Mouse (Mus musculus): Measurements from ENCODE around the gene Cd2. TPM values are rescaled to one million over a fixed set of nuclear protein-coding genes. Genes with fewer than 3 reads are reported as not detected.

Gene Cd2
- polyA plus RNA-seq (2012; ENCODE audit: low replicate concordance): 295 and 497 TPM in 2 replicates

DNA sequence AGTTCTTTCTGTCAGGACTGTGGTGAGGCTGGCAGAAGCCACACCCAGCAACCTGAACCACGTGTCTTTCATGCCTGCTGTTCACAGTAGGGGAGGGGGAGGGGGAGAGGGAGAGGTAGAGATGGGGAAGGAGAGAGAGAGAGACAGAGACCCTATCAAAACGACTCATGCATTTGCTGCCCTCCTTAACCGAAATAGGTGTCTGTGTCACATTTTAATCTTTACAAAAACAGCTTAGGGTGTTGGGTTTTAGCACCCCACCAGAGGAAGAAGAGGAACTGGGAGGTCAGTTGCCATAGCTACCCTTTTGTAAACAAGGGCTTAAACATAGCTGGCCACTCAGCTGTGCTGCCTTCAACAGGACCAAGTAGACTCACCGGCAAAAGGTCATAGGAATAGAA is at the start of gene Cd2:
TSS of gene Cd2 (minus strand) at position 29 of the 401 bp plus-strand sequence.

Other genes with a start within 250 kb of the Cd2 start
- 1.5 and 2.6 TPM in 2 replicates for gene Ptgfrn, start 177.7 kb downstream of the Cd2 start, polyA plus RNA-seq (2012; ENCODE audit: low replicate concordance)
- gene Igsf3, start 89.1 kb upstream of the Cd2 start, polyA plus RNA-seq (2012; ENCODE audit: low replicate concordance): 0.30 and 1.4 TPM in 2 replicates

All from hematopoietic multipotent progenitor cell, adult 10-12 weeks (in vitro differentiated cells).